Mouse (Mus musculus): ENCODE measurements around the gene Rpap3.

DNA sequence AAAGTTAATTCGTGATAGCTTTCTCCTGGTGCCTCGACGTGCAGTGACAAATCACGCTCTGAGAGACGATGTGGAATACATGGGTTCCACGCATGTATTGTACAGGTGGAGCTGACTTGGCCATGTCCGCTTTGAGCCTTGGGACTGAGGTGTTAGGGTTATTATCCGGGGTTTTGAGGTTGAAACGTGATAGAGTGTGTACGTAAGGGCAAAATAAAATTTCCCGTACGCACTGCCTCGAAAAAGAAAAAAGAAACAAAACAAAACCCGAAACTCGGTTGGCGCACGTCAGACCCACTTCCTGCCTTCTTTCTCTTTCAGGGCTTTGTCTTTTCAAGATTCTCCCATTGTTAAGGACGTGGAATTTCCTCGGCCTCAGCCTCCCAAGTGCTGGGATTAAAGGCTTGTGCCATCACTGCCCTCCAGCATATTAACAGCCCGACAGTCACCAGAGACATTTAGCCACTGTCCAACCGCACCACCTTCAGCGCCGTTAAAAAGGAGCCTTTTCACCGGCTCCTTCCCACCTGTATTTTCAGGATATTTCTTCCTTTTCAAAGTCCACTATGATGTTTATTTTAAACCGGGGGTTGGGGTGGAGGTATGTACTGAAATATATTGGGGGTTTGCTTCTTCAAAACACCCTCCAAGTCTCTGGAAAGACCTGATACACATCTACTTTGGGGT, 39.7 kb downstream of the Rpap3 start:
- TF ChIP-seq CTCF (conservative IDR thresholded peaks at IDR 0.05; ENCODE audit: low read length) (no peak), NANOG (IDR thresholded peaks at IDR 0.05; ENCODE audit: borderline replicate concordance, low read length) (no peak)
